Mouse (Mus musculus): Measurements from ENCODE around the gene Plvap.
A peak's percentile ranks its signal among the peaks of the same experiment; 100 is the strongest.

Plvap gene

GRCm38 (mm10) chr8:71466198-71466597, 45.4 kb downstream of the Plvap start:
- no peak for ATAC-seq (ENCODE audit: low TSS enrichment)

GRCm38 (mm10) chr8:71465733-71466132, 45.8 kb downstream of the Plvap start:
- ATAC-seq (ENCODE audit: low TSS enrichment): no peak

GRCm38 (mm10) chr8:71464513-71465500, 46.7 kb downstream of the Plvap start, which contains the start of gene Mrpl34:
Gene Mrpl34 (plus strand): TSS chr8:71464959.
- peak; percentile 60 for ATAC-seq (ENCODE audit: low TSS enrichment)

- ATAC-seq (ENCODE audit: low TSS enrichment): peak; percentile 66
These were observed 48.1 kb downstream of the Plvap start, which contains the start of gene Abhd8 for GRCm38 (mm10) chr8:71463188-71464033. Gene Abhd8 (minus strand): TSS chr8:71463655.

- ATAC-seq (ENCODE audit: low TSS enrichment): peak; percentile 31
These were observed 48.8 kb downstream of the Plvap start for GRCm38 (mm10) chr8:71462786-71463185.

GRCm38 (mm10) chr8:71462191-71462590, 49.4 kb downstream of the Plvap start:
- no peak for ATAC-seq (ENCODE audit: low TSS enrichment)

GRCm38 (mm10) chr8:71461152-71461840, 50.3 kb downstream of the Plvap start:
- ATAC-seq (ENCODE audit: low TSS enrichment): no peak

GRCm38 (mm10) chr8:71460716-71461115, 50.8 kb downstream of the Plvap start:
- ATAC-seq (ENCODE audit: low TSS enrichment): no peak

- no peak for ATAC-seq (ENCODE audit: low TSS enrichment)
These were observed 53.8 kb downstream of the Plvap start for GRCm38 (mm10) chr8:71457659-71458270.

GRCm38 (mm10) chr8:71456906-71457305, 54.6 kb downstream of the Plvap start:
- no peak for ATAC-seq (ENCODE audit: low TSS enrichment)

GRCm38 (mm10) chr8:71454668-71455067, 56.9 kb downstream of the Plvap start:
- ATAC-seq (ENCODE audit: low TSS enrichment): no peak

- no peak for ATAC-seq (ENCODE audit: low TSS enrichment)
These were observed 58.9 kb downstream of the Plvap start for GRCm38 (mm10) chr8:71452669-71453068.

GRCm38 (mm10) chr8:71451777-71452176, 59.8 kb downstream of the Plvap start:
- no peak for ATAC-seq (ENCODE audit: low TSS enrichment)

- no peak for ATAC-seq (ENCODE audit: low TSS enrichment)
These were observed 60.2 kb downstream of the Plvap start for GRCm38 (mm10) chr8:71451337-71451736.

All from frontal cortex, adult (tissue).